Mouse (Mus musculus) hindbrain, embryonic 14.5 days (tissue): ENCODE measurements around the gene Sdcbp2. TPM values are rescaled to one million over a fixed set of nuclear protein-coding genes. Genes with fewer than 3 reads are reported as not detected.

Source experiments
- ATAC-seq: fragments of 200-750 bp; cut with Nextera tagmentation; 2 replicates; pipeline ENCODE4 v1.8.0; 2017; ENCODE audit warnings: moderate number of reproducible peaks, mild to moderate bottlenecking, moderate TSS enrichment, moderate library complexity; ENCODE audit not compliant: low FRiP score
- DNase-seq: peaks from one replicate; pipeline ENCODE4 v3.0.0-alpha.2; 2015; ENCODE audit warnings: low spot score
- H3K27ac ChIP-seq: fragments of 300-500 bp; sonication (generic); 2 replicates; pipeline ENCODE4 v1.5.1; 2014; ENCODE audit warnings: mild to moderate bottlenecking, moderate library complexity
- H3K27me3 ChIP-seq: fragments of 300-500 bp; sonication (generic); 2 replicates; pipeline ENCODE4 v1.6.1; 2014; ENCODE audit warnings: mild to moderate bottlenecking, low read length, mixed read lengths; ENCODE audit not compliant: control insufficient read depth, insufficient read depth
- H3K36me3 ChIP-seq: fragments of 300-500 bp; sonication (generic); replicated peaks from 2 replicates; pipeline ENCODE4 v1.6.1; 2014; ENCODE audit not compliant: control insufficient read depth, insufficient read depth
- H3K4me1 ChIP-seq: fragments of 300-500 bp; sonication (generic); replicated peaks from 2 replicates; pipeline ENCODE4 v1.6.1; 2014; ENCODE audit warnings: antibody characterized with exemption, low read length, mixed read lengths; ENCODE audit not compliant: control insufficient read depth, insufficient read depth
- H3K4me2 ChIP-seq: fragments of 300-500 bp; sonication (generic); replicated peaks from 2 replicates; pipeline ENCODE4 v1.6.1; 2014; ENCODE audit warnings: mild to moderate bottlenecking, moderate library complexity
- H3K4me3 ChIP-seq: fragments of 300-500 bp; sonication (generic); replicated peaks from 2 replicates; pipeline ENCODE4 v1.5.1; 2014; ENCODE audit warnings: mild to moderate bottlenecking, low read length
- H3K9ac ChIP-seq: fragments of 300-500 bp; sonication (generic); 2 replicates; pipeline ENCODE4 v1.6.1; 2014
- H3K9me3 ChIP-seq: fragments of 300-500 bp; sonication (generic); 2 replicates; pipeline ENCODE4 v1.6.1; 2016; ENCODE audit warnings: low read length; ENCODE audit not compliant: control insufficient read depth
- WGBS: fragments of 180-500 bp; shearing (Covaris S2); extraction: QIAGEN DNeasy Blood & Tissue Kit; methylation state at CpG from one replicate; pipeline ENCODE4 v1.1.7; 2014; 5-methylcytosine and 5-hydroxymethylcytosine counted together
- polyA plus RNA-seq: library from polyadenylated mRNA; unstranded; fragments of >200 nt; fragmentation: Nextera tagmentation; extraction: Ambion mirVana; gene quantifications from 2 replicates; pipeline ENCODE4 v1.2.1, GENCODE M21; 2014

Sdcbp2 gene
- polyA plus RNA-seq, 1 experiment from 2014 or later: 0.55 TPM

GRCm38 (mm10) chr2:151580945-151581344, 8.5 kb downstream of the Sdcbp2 start:
- WGBS: 20% methylated on average over 1 of the region's 1 CpGs
- H3K4me1 ChIP-seq: peaks cover 5% of the 10 kb centered on the region; the same call in 1 of the 2 replicates
- no peak overlapping the region for H3K4me3 ChIP-seq
- no peak overlapping the region for H3K4me2 ChIP-seq
- H3K9me3 ChIP-seq: 0 out of 2 replicates have a peak, but pooled peaks cover 3% of the 10 kb centered on the region
- ATAC-seq: no peak
- no peaks in the 10 kb centered on the region for H3K27me3 ChIP-seq
- no peaks in the 10 kb centered on the region for H3K36me3 ChIP-seq
- H3K9ac ChIP-seq: no peak overlapping the region
- DNase-seq: no peak
- H3K27ac ChIP-seq: no peak overlapping the region

GRCm38 (mm10) chr2:151585934-151586333, 13.5 kb downstream of the Sdcbp2 start:
- Histone ChIP-seq H3K9me3 (0 out of 2 replicates have a peak, but pooled peaks cover 3% of the 10 kb centered on the region), H3K27ac (no peak overlapping the region), H3K4me3 (no peak overlapping the region), H3K4me1 (no peaks in the 10 kb centered on the region), H3K4me2 (no peak overlapping the region), H3K27me3 (no peaks in the 10 kb centered on the region), H3K9ac (no peak overlapping the region), H3K36me3 (no peaks in the 10 kb centered on the region)
- DNase-seq (no peak), ATAC-seq (no peak)
- WGBS: 69% methylated on average over 3 of the region's 3 CpGs

GRCm38 (mm10) chr2:151586807-151587206, 14.4 kb downstream of the Sdcbp2 start:
- H3K36me3 ChIP-seq: no peaks in the 10 kb centered on the region; the same call in 1 of the 2 replicates
- no peak for ATAC-seq
- no peak overlapping the region for H3K9ac ChIP-seq
- H3K27me3 ChIP-seq: no peaks in the 10 kb centered on the region
- H3K27ac ChIP-seq: no peak overlapping the region
- 0 out of 2 replicates have a peak, but pooled peaks cover 3% of the 10 kb centered on the region for H3K9me3 ChIP-seq
- WGBS: 86% methylated on average over 1 of the region's 1 CpGs
- H3K4me1 ChIP-seq: no peaks in the 10 kb centered on the region
- H3K4me2 ChIP-seq: no peak overlapping the region
- H3K4me3 ChIP-seq: no peak overlapping the region
- DNase-seq: no peak

- H3K4me3 ChIP-seq: no peak overlapping the region
- 82% methylated on average over 9 of the region's 9 CpGs for WGBS
- ATAC-seq (no peak), DNase-seq (no peak)
- H3K27me3 ChIP-seq: no peaks in the 10 kb centered on the region
- H3K4me1 ChIP-seq: no peaks in the 10 kb centered on the region
- H3K36me3 ChIP-seq: no peaks in the 10 kb centered on the region; the same call in 1 of the 2 replicates
- H3K9ac ChIP-seq: no peak overlapping the region
- no peaks in the 10 kb centered on the region for H3K9me3 ChIP-seq
- H3K4me2 ChIP-seq: no peak overlapping the region
- H3K27ac ChIP-seq: no peak overlapping the region
These were observed 14.9 kb downstream of the Sdcbp2 start for GRCm38 (mm10) chr2:151587306-151587705.

GRCm38 (mm10) chr2:151598068-151598467, 25.6 kb downstream of the Sdcbp2 start:
- ATAC-seq (no peak), DNase-seq (no peak)
- 82% methylated on average over 2 of the region's 2 CpGs for WGBS
- H3K4me3 ChIP-seq: no peak overlapping the region
- H3K27me3 ChIP-seq: no peaks in the 10 kb centered on the region
- no peak overlapping the region for H3K4me2 ChIP-seq
- H3K9ac ChIP-seq: no peak overlapping the region
- peaks cover 13% of the 10 kb centered on the region for H3K4me1 ChIP-seq
- no peak overlapping the region for H3K27ac ChIP-seq
- H3K9me3 ChIP-seq: no peaks in the 10 kb centered on the region
- H3K36me3 ChIP-seq: peaks cover 48% of the 10 kb centered on the region

- DNase-seq (no peak), ATAC-seq (no peak)
- H3K9me3 ChIP-seq: no peaks in the 10 kb centered on the region
- peaks cover 11% of the 10 kb centered on the region for H3K36me3 ChIP-seq
- WGBS: 61% methylated on average over 4 of the region's 4 CpGs
- H3K4me2 ChIP-seq: no peak overlapping the region
- H3K4me1 ChIP-seq: peaks cover 35% of the 10 kb centered on the region
- H3K4me3 ChIP-seq: no peak overlapping the region
- H3K27me3 ChIP-seq: no peaks in the 10 kb centered on the region
- no peak overlapping the region for H3K9ac ChIP-seq
- no peak overlapping the region; the same call in 1 of the 2 replicates for H3K27ac ChIP-seq
These were observed 29.7 kb downstream of the Sdcbp2 start for GRCm38 (mm10) chr2:151602106-151602505.

- Histone ChIP-seq H3K27me3 (no peaks in the 10 kb centered on the region), H3K4me3 (no peak overlapping the region), H3K9me3 (no peaks in the 10 kb centered on the region), H3K27ac (peak overlapping the region; percentile 76), H3K36me3 (peaks cover 9% of the 10 kb centered on the region), H3K4me2 (no peak overlapping the region), H3K4me1 (peaks cover 35% of the 10 kb centered on the region), H3K9ac (no peak overlapping the region)
- DNase-seq: peak; percentile 67
- WGBS: 7% methylated on average over 4 of the region's 4 CpGs
- ATAC-seq: peak; percentile 88
These were observed 31.2 kb downstream of the Sdcbp2 start for GRCm38 (mm10) chr2:151603630-151604029.

GRCm38 (mm10) chr2:151605437-151605987, 33.1 kb downstream of the Sdcbp2 start:
- Histone ChIP-seq H3K36me3 (no peaks in the 10 kb centered on the region; the same call in 1 of the 2 replicates), H3K4me3 (no peak overlapping the region), H3K4me2 (no peak overlapping the region), H3K4me1 (peaks cover 40% of the 10 kb centered on the region), H3K27me3 (no peaks in the 10 kb centered on the region), H3K9me3 (no peaks in the 10 kb centered on the region), H3K9ac (no peak overlapping the region), H3K27ac (peak overlapping the region; percentile 52; the same call in 1 of the 2 replicates)
- WGBS: 35% methylated on average over 11 of the region's 11 CpGs
- ATAC-seq (peak; percentile 65), DNase-seq (peak; percentile 55)

GRCm38 (mm10) chr2:151608435-151608834, 36.0 kb downstream of the Sdcbp2 start:
- H3K4me3 ChIP-seq: no peak overlapping the region
- H3K27me3 ChIP-seq: no peaks in the 10 kb centered on the region
- H3K9ac ChIP-seq: no peak overlapping the region
- peaks cover 24% of the 10 kb centered on the region for H3K4me1 ChIP-seq
- H3K27ac ChIP-seq: no peak overlapping the region
- DNase-seq: no peak
- no peak for ATAC-seq
- whole genome bisulfite sequencing: 33% methylated on average over 1 of the region's 1 CpGs
- no peaks in the 10 kb centered on the region for H3K36me3 ChIP-seq
- no peak overlapping the region for H3K4me2 ChIP-seq
- H3K9me3 ChIP-seq: no peaks in the 10 kb centered on the region
